Mouse (Mus musculus) right cerebral cortex, postnatal 14 days (tissue): ENCODE results near the gene Edf1.

Experiments used
- DNase-seq: peaks from one replicate; pipeline ENCODE4 v3.0.0; 2022

Gene Edf1

GRCm38 (mm10) chr2:25565741-25566140, 8.1 kb downstream of the Edf1 start:
- DNase-seq: no peak

GRCm38 (mm10) chr2:25566558-25566957, 8.9 kb downstream of the Edf1 start:
- no peak for DNase-seq

- no peak for DNase-seq
These were observed 10.9 kb downstream of the Edf1 start for GRCm38 (mm10) chr2:25568473-25569019.

DNA sequence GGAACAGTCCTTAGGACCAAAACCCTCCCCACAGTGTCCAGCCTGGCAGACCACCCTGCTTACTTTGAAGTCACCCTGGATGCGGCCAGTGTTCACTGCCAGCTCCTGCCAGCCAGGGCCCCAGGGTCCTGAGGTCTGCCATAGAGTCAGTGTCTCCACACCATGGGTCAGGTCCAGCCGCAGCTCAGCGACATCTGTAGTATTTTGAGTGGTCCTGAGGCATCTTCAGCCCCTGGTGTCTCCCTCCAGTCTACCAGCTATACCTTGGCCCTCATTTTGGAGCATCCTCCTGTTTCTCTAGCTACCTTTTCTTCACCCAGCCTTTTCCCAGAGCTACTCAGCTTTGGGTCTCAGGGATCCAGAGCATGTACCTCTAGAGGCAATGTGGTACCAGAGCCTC, 11.7 kb downstream of the Edf1 start:
- no peak for DNase-seq

DNA sequence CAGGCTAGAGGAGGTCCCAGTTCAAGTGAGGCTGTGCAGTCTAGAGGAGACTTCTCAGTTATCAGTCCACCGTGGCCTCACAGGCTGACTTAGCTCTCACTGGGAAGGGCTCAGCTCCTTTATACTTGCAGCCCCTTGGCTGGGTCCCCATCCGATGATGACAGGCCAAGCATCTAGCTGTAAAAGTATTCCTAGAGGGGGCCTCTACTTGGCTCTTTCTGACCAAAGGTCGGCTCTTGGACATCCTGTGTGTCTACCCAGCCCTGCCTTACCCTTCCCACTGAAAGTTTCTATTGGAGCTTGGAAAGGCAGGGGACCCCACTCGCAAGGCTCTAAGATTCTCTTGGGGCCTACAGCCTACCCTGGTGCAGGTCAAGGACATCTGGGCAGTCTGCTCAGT, 13.6 kb downstream of the Edf1 start:
- peak; percentile 3 for DNase-seq

DNA sequence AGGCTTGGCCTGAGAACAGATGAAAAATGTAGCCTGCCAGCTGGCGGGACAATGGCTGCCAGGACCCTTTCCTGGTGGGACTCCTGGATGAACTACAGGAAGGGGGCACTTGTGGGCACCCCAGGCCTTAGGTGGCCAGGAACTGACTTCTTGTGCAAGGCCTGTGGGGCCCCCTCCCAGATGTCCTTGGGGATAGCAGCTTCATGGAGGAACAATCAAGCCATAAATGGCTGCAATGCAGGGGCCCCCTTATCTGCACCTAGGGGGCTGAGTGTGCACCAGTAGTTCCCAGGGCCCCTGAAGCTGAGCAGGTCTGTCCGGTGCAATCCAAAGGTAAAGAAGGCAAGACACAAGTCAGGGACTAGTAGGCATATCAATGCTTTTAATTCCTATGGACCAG, 15.4 kb downstream of the Edf1 start:
- peak; percentile 3 for DNase-seq

DNA sequence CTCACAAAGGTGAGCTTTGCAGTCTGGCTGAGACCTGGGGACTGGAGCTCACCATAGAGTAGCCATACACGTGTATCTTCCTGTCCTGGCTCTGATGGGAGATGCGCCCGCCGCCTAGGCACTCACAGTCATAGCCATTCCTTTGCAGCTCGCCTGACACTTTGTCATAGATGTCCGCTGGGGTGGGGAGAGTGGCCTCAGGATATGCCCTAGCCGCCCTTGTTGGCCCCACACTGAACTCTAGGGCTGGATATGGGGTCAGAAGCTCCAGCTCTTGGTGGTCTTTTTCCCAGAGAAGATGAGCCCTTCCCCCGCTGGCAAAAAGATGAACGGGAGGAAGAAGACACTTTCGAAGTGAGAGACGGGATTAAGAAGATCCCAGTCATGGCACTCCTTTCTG, 16.5 kb downstream of the Edf1 start:
- peak; percentile 21 for DNase-seq

DNA sequence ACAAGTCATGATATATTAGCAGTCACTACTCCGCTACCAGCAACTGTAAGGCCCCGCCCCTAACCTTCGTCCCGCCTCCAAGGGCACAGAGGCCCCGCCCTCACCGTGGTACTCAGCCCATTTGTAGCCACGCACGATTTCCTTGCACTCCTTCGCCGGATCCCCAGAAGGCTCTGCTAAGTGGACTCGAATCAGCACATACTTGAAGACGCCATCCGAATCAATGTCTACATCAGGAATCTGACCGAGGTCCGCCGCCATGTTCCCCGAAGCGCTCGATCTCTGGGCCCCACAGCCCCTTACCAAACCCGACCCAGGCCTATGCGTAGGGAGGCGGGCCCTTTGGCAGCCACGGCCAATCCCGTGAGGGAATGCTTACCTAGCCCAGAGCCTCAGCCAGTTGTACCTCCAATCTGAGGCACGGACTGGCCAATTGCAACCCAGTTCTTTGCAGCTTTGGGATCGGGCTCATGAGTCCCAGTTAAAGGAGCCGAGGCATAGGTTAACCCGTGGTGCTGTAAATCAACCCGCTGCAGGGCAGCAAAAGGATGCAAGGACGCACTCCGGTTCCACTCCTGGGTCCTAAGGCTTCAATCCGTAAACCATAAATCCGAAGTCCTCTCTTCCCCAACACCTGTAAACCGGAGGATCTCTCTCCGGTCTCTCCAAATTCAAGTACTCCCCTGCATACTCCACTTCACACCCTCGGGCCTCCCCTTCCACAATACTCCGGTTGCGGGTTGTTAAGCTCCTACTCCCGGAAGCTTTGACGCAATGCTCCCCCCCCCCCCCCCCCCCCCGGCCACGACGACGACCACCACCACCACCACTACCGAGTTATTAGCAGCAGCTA, 17.2 kb downstream of the Edf1 start, which contains the start of the genes Mamdc4 and Phpt1:
Mamdc4 (minus strand) TSS at position 267 of the 853 bp plus-strand sequence.
Phpt1 (minus strand) TSS at position 646 of the 853 bp plus-strand sequence.
- peak; percentile 93 for DNase-seq

DNA sequence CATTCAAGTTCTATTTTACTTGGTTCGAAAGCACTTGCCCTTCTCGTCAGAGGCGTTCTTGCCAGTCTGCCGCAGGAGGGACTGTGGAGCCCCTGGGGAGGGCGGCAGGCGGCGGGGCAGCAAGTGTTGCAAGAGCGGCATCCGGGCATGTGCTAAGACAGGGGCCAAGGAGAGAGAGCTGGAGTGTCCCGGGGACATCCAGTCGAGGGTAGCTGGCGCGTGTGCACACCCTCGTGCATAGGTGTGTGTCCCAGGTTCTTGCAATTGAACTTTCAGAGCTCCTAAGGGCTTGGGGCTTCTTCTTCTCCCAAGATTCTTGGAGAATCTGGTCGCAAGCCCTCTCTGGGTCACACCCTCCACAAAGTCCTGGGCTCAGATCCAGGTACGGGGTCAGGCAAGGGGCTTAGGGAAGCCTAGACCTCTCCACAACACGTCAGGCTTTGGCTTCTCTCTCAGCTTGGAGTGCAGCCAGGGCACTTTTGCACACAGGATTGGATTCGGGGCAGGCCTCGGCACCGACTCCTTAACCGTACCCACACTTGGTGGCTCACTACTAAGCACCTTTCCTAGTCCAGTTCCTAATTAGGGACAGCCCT, 17.9 kb downstream of the Edf1 start:
- DNase-seq: peak; percentile 62

DNA sequence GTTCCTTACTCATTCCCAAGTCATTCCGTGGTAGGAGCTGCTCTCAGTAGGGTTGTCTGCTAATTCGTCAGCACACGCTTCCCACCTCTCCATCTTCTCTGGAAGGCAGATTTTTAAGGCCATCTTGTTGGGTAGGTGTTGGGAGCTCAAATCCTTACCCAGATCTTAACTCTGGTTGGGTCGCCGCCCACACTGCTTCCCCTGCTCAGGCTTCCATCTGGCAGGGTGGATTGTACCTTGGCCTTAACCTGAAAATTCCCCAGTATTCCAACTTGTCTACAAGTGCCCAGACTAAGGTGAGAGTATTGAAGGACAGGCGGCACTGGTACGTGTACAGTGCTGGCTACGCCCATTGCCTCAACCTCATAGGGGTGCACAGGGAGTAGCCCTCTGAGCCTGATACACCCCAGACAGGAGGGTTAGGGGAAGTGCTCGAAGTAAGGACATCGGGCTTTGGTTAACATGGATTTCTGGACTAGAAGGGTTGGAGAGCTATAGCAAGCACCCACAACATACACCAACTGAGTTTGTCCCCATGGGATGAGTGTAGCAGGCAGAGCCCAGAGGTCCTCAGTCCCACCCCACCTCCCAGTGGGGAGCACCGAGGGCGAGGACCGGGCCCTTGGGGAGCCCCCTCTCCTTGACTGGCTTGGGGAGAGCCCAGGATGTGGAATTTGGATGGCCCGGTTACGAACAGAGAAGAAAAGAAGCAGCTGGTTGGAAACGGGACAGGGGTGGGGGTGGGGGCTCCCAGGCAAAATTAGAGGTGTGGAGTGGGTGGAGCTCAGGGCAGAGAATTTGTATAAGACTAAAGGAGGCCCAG, 18.6 kb downstream of the Edf1 start:
- DNase-seq: no peak

- no peak for DNase-seq
These were observed 19.6 kb downstream of the Edf1 start for GRCm38 (mm10) chr2:25576965-25577891.

- peak; percentile 13 for DNase-seq
These were observed 20.5 kb downstream of the Edf1 start for GRCm38 (mm10) chr2:25577951-25578795.

DNA sequence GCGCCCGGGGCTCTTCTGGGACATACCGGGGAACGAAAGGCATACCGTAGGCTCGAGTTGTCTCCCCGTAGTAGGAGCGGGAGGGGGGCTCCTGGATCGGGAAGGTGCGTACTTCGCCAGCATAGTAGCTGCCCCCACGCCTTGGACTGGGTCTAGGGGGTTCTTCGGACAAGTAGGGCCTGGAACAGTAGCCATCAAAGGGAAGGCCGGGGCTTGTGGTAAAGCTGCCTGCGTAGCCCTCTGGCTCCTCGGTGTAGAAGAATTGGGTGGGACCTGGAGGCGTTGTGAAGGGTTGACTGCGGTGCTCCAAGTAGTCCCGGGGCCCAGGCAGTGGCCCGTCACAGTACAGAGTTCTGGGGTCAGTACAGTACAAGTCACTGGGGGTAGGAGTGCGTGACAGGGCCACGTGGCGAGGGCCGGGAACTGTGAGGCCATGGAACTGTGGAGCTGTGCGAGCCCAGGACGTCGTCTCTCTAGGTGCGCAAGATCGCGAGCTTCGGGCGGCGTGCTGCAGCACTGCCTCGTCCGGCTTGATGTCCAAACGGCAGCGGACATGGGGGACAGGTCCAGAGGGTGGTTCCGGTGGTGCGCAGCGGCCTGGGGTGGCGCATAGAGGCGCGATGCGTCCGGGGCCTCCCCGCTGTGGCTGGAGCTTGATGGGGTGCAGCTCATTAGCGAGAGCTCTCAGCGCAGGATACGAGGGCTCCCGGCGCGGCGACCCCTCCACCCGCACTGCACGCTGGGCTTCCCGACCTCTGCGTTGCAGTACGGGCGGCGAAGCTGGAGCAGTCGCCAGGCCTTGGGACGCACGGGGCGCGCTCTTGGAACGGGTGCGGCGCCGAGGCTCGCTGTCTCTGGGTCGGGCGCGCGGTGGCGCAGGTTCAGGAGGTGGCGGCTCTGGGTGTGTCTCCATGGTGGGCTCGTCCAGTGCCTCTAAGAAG, 21.4 kb downstream of the Edf1 start:
- no peak for DNase-seq

GRCm38 (mm10) chr2:25579737-25580460, 22.3 kb downstream of the Edf1 start:
- peak; percentile 45 for DNase-seq

- DNase-seq: peak; percentile 42
These were observed 23.0 kb downstream of the Edf1 start for GRCm38 (mm10) chr2:25580621-25581101.

DNA sequence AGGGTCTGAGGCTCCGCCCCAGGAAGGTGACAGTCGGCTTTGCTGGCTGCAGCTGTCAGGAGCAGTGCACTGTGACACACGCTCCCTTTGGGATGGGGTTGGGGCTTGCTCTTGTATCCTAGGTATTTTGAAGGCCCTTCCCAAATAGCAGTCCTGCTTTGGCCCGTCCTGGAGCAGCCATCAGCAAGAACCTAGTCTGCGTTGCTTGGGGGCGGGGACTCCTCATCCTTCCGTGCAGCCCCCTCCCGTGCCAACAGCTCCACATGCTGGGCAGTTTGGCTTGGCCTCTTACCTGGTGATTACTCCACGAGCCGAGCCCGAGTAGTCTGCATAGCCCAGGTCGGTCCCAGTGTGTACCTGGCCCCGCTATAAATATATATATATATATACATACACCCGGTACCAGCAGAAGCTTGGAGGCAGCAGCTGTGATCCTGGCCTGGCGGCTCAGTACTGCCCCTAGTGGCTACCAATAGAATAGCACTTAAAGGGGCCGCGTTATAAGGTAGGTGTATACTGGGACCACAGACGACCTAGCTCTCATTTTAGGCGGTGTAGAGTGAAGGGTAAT, 23.7 kb downstream of the Edf1 start, which contains the start of gene Ajm1:
Ajm1 (minus strand) TSS at position 464 of the 571 bp plus-strand sequence.
- peak; percentile 51 for DNase-seq

DNA sequence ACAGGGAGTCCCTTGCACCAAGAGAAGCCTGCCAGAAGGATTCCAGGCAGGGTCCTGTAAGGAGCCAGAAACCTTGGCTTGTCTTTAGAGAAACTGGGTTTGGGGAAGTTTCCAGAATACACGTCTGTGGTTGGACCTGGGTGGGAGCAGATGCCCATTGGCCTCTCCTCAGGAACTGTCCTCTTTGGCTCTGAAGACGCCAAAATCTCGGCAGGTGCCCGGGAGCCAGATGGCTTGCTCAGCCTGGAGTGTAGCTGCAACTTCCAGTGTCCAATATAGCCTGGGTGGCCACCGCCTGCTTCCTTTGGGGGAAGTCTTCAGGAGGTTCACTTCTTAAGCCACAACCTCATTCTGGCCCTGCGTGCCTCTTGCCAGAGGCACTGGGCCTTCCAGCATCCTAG, 24.3 kb downstream of the Edf1 start:
- peak; percentile 42 for DNase-seq

GRCm38 (mm10) chr2:25582466-25583119, 24.9 kb downstream of the Edf1 start:
- DNase-seq: peak; percentile 90
